Mouse (Mus musculus): ENCODE data around the gene Ctla2b.
"Not testable (repeated sequence)": the region's sequence is repeated elsewhere in the genome, so short reads cannot be mapped to it uniquely, and the experiment has no call there.

Gene Ctla2b

DNA sequence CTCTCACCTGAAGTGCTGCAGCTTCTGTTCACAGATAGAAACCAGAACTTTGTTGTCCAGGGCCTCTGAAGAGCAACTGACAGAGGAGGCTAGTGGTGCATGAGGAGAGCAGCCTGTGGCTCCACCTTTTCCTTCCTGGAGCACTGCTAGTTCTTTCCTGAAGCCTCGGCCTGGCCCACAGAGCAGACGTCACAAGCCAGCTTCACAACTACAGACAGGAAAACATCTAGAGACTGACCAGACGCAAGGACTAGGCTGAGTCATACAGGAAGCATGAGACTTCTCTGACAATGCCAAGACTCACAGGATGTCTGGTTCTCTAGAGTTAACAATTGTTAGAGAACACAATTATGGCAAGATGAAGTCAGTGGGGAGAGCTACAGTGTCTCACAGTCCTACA lies at the start of gene Ctla2b:
Gene Ctla2b, minus strand, starts transcription at position 120 of the 400 bp plus-strand sequence.
- in situ Hi-C loops (cut with MboI; ENCODE audit: low pct_unique_long_range_greater_than_20kb in 1 of 2, low sequenced_read_pairs in 2 of 2, unreplicated experiment in 1 of 2): no loop called here

DNA sequence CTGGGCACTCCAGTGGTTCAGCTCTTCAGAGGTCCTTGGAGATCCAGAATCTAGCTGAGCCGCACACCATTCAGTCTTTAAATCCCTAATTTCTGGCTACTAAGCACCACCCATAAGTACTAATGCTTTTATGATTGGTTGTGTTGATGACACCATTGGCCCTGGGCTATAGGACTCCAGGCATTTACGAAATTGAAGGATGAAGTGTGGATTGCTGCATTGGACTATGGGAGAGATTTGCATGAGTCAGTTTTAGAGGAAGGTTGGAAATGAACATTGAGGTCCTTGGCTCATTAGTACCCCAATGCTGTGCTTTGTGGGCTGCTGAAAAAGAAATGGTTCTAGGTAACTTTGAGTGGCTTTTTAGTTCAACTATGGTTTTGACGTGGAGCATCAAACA lies 44.6 kb upstream of the Ctla2b start, which contains the start of gene Tpbpa:
Gene Tpbpa, minus strand, starts transcription at position 101 of the 400 bp plus-strand sequence.
- in situ Hi-C loops (cut with MboI; ENCODE audit: low pct_unique_long_range_greater_than_20kb in 1 of 2, low sequenced_read_pairs in 2 of 2, unreplicated experiment in 1 of 2): not testable (repeated sequence)

DNA sequence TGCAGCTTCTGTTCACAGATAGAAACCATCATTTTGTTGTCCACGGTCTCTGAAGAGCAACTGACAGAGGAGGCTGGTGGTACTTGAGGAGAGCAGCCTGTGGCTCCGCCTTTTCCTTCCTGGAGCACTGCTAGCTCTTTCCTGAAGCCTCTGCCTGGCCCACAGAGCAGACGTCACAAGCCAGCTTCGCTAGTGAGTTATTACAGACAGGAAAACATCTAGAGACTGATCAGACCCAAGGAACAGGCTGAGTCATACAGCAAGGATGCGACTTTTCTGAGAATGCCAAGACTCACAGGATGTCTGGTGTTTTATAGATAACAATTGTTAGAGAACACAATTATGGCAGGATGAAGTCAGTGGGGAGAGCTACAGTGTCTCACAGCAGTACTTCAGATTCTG lies 39.3 kb upstream of the Ctla2b start, which contains the start of the genes Gm49391 and Ctla2a:
Gene Gm49391, minus strand, starts transcription at position 72 of the 402 bp plus-strand sequence.
Gene Ctla2a, minus strand, starts transcription at position 126 of the 402 bp plus-strand sequence.
- in situ Hi-C loops (cut with MboI; ENCODE audit: low pct_unique_long_range_greater_than_20kb in 1 of 2, low sequenced_read_pairs in 2 of 2, unreplicated experiment in 1 of 2): no loop called here

DNA sequence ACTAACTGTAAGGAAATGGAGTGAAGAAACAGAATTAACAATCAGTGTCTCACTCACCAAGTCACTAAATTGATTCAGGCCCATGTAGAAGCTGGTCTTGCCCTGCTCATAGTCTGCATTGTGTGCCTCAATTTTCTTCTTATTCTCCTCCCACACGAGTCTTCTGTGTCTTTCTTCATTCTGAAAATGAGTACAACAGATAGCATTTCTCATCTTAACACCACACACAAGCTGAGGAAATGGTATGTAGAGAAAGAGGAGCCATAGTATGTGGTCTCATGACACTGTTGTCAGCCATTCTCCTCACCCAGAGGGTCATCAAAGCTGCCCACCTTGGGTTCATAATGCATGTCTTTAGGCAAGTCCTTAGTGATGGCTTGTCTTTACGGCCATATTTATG lies 38.2 kb upstream of the Ctla2b start, which contains the start of gene Gm49393:
Gene Gm49393, minus strand, starts transcription at position 101 of the 400 bp plus-strand sequence.
- in situ Hi-C loops (cut with MboI; ENCODE audit: low pct_unique_long_range_greater_than_20kb in 1 of 2, low sequenced_read_pairs in 2 of 2, unreplicated experiment in 1 of 2): not testable (repeated sequence)

DNA sequence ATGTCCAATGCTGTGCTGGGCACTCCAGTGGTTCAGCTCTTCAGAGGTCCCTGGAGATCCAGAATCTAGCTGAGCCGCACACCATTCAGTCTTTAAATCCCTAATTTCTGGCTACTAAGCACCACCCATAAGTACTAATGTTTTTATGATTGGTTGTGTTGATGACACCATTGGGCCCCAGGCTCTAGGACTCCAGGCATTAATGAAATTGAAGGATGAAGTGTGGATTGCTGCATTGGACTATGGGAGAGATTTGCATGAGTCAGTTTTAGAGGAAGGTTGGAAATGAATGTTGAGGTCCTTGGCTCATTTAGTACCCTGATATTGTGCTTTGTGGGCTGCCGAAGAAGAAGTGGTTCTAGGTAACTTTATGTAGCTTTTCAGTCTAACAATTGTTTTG lies 7.5 kb upstream of the Ctla2b start, which contains the start of gene Tpbpb:
Gene Tpbpb, minus strand, starts transcription at position 101 of the 400 bp plus-strand sequence.
- in situ Hi-C loops (cut with MboI; ENCODE audit: low pct_unique_long_range_greater_than_20kb in 1 of 2, low sequenced_read_pairs in 2 of 2, unreplicated experiment in 1 of 2): not testable (repeated sequence)

DNA sequence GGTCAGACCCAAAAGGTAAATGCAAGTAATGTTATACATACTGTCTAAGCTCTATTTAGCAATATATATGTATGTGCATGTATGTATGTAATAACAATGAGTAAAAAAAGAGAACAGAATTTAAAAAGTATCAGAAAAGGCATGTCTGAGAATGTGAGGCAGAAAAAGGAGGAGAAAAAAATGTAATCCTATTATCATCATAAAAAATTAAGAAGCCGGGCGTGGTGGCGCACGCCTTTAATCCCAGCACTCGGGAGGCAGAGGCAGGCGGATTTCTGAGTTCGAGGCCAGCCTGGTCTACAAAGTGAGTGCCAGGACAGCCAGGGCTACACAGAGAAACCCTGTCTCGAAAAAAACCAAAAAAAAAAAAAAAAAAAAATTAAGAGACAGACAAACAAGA lies 453 bp downstream of the Ctla2b start, which contains the start of gene Gm49392:
Gene Gm49392, minus strand, starts transcription at position 101 of the 400 bp plus-strand sequence.
- in situ Hi-C loops (cut with MboI; ENCODE audit: low pct_unique_long_range_greater_than_20kb in 1 of 2, low sequenced_read_pairs in 2 of 2, unreplicated experiment in 1 of 2): not testable (repeated sequence)

DNA sequence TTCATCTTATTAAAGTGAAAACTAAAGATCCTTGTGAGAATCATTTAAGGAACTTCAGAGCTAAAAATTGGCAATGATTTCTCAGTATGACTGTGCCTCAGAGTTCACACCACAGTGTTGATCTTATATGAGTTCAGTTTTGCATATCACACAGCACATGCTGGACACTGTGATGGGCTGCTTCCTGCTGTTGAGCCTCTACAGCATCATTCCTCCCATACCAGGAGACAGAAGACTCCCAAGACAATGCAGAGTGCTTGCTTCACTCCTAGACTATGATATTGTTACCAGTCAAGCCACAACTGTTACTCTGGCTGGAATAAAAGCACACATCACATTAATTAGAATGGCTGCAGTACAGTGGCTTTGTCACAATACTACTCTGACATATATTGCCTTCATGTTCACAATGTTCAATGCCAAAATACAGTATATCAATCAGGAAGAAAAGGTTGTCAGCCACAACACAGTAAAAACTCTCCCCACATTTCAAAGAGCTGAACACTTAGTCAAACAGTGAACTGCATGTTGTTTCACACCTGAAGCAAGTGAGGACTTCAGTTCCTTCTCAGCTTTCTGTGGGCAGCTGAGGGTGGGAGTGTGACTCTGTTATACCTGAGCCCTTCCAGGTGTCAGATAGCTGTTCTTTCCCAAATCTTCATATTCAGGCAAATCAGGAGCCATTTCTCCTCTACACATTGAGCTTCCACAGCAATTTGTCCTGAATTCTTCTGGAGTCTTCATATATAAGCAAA lies 1.7 kb downstream of the Ctla2b start:
- in situ Hi-C loops (cut with MboI; ENCODE audit: low pct_unique_long_range_greater_than_20kb in 1 of 2, low sequenced_read_pairs in 2 of 2, unreplicated experiment in 1 of 2): no loop called here

DNA sequence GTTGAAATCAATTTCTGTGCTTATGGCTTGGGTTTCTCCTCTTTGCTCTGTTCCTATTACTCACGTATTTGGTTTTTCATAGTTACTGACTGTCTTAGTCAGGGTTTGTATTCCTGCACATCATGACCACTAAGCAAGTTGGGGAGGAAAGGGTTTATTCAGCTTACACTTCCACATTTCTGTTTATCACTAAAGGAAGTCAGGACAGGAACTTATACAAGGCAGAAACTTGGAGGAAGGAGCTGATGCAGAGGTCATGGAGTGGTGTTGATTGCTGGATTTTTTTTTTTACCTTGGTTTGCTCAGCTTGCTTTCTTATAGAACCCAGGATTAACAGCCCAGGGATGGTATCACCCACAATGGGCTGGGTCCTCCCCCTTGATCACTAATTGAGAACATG lies 4.9 kb downstream of the Ctla2b start:
- in situ Hi-C loops (cut with MboI; ENCODE audit: low pct_unique_long_range_greater_than_20kb in 1 of 2, low sequenced_read_pairs in 2 of 2, unreplicated experiment in 1 of 2): no loop called here

DNA sequence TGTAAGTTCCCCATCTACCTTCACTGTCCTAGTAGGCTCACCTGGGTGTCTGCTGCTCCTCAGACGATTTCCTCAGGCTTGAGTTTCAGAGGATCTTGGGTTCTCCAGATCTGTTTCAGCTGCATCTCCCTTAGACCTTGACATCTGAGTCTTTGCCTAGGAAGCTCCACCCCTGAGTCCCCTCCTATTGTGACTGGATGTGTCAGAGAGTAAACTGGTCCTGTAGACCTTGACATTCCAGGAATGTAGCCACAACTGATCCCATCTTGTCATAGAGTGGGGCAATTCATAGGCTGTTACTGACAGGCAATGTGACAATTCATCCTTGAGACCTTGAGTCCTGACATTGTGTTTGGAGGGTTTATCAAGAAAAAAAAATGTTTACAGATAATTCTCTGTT lies 33.0 kb downstream of the Ctla2b start, which contains the start of gene 4930486L24Rik:
Gene 4930486L24Rik, minus strand, starts transcription at position 195 of the 400 bp plus-strand sequence.
- in situ Hi-C loops (cut with MboI; ENCODE audit: low pct_unique_long_range_greater_than_20kb in 1 of 2, low sequenced_read_pairs in 2 of 2, unreplicated experiment in 1 of 2): no loop called here

DNA sequence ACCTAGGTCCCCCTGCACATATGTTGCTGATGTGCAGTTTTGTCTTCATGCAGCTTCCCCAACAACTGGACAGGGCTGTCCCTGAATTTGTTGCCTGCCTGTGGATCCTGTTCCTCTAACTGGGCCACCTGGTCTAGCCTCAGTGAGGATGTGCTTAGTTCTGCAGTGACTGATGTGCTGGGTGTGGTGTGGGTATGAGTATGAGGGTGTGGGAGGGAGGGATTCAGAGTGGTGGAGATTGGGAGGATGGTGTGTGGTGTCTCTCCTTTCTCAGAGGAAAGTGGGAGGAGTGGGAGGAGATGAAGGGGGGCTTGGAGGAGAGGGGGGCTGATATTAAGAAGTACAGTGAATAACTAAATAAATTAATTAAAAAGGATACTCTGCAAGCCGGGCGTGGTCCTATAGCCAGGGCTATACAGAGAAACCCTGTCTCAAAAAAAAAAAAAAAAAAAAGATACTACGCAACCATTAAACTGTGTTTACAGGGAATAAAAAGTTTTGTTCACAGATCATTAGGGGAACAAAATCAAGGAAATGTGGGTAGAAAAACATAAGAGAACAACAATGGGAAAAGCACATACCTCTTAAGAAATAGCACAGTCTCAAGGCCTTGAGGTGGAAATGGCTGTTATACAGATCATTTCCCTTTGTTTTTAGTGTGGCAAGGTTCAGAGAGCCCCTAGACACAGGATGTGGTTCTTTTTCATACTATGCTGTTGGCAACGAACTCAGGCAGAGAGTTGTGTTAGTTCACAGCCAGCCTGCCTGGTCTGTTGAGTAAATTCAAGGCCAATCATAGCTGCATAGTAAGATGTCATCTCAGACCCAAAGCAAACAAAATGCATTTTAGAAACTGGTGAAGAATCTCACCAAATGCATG lies 48.8 kb downstream of the Ctla2b start:
- in situ Hi-C loops (cut with MboI; ENCODE audit: low pct_unique_long_range_greater_than_20kb in 1 of 2, low sequenced_read_pairs in 2 of 2, unreplicated experiment in 1 of 2): no loop called here

Measured in mouse embryonic stem cell (cell line).